Mouse (Mus musculus) limb, embryonic 15.5 days (tissue): Measurements from ENCODE around the gene Pakap. TPM values are rescaled to one million over a fixed set of nuclear protein-coding genes. Genes with fewer than 3 reads are reported as not detected.
A peak's percentile ranks its signal among the peaks of the same experiment; 100 is the strongest.

Experiments used
- ATAC-seq: fragments of 200-750 bp; cut with Nextera tagmentation; 2 replicates; pipeline ENCODE4 v1.8.0; 2017; ENCODE audit warnings: low read depth, moderate TSS enrichment; ENCODE audit not compliant: insufficient number of reproducible peaks, low FRiP score, low TSS enrichment
- H3K27ac ChIP-seq: fragments of 300-500 bp; sonication (generic); 2 replicates; pipeline ENCODE4 v1.5.1; 2015; ENCODE audit warnings: moderate library complexity, mild to moderate bottlenecking, inconsistent platforms
- H3K27me3 ChIP-seq: fragments of 300-500 bp; sonication (generic); 2 replicates; pipeline ENCODE4 v1.6.1; 2015; ENCODE audit warnings: inconsistent platforms
- H3K36me3 ChIP-seq: fragments of 300-500 bp; sonication (generic); 2 replicates; pipeline ENCODE4 v1.6.1; 2015; ENCODE audit warnings: inconsistent platforms
- H3K4me1 ChIP-seq: fragments of 300-500 bp; sonication (generic); 2 replicates; pipeline ENCODE4 v1.6.1; 2015; ENCODE audit warnings: inconsistent platforms
- H3K4me2 ChIP-seq: fragments of 300-500 bp; sonication (generic); 2 replicates; pipeline ENCODE4 v1.6.1; 2015; ENCODE audit warnings: mild to moderate bottlenecking, inconsistent platforms
- H3K4me3 ChIP-seq: fragments of 300-500 bp; sonication (generic); 2 replicates; pipeline ENCODE4 v1.5.1; 2015; ENCODE audit warnings: mild to moderate bottlenecking, inconsistent platforms
- H3K9ac ChIP-seq: fragments of 300-500 bp; sonication (generic); 2 replicates; pipeline ENCODE4 v1.6.1; 2015; ENCODE audit warnings: inconsistent platforms
- H3K9me3 ChIP-seq: fragments of 300-500 bp; sonication (generic); 2 replicates; pipeline ENCODE4 v1.6.1; 2016; ENCODE audit warnings: inconsistent platforms
- WGBS: fragments of 180-500 bp; shearing (Covaris S2); methylation state at CpG from one replicate; pipeline ENCODE4 v1.1.7; 2015; 5-methylcytosine and 5-hydroxymethylcytosine counted together
- polyA plus RNA-seq: library from polyadenylated mRNA; unstranded; fragments of >200 nt; fragmentation: Nextera tagmentation; extraction: Ambion mirVana; gene quantifications from 2 replicates; pipeline ENCODE4 v1.2.1, GENCODE M21; 2015

Gene Pakap
- polyA plus RNA-seq, 1 experiment from 2014 or later: 30.5 TPM

GRCm38 (mm10) chr4:57820839-57821374, 252.9 kb downstream of the Pakap start:
- Histone ChIP-seq H3K27me3 (no peaks in the 10 kb centered on the region), H3K9ac (no peak overlapping the region), H3K27ac (no peak overlapping the region), H3K4me1 (peaks cover 11% of the 10 kb centered on the region), H3K4me3 (no peak overlapping the region), H3K4me2 (no peak overlapping the region), H3K36me3 (peaks cover 6% of the 10 kb centered on the region; the same call in 1 of the 2 replicates), H3K9me3 (no peaks in the 10 kb centered on the region)
- ATAC-seq: no peak
- WGBS: 87% methylated on average over 24 of the region's 24 CpGs

GRCm38 (mm10) chr4:57821556-57822356, 253.8 kb downstream of the Pakap start:
- Histone ChIP-seq H3K4me3 (no peak overlapping the region), H3K36me3 (peaks cover 6% of the 10 kb centered on the region; the same call in 1 of the 2 replicates), H3K27ac (peak overlapping the region; percentile 30; the same call in 1 of the 2 replicates), H3K9ac (no peak overlapping the region), H3K27me3 (no peaks in the 10 kb centered on the region), H3K9me3 (no peaks in the 10 kb centered on the region), H3K4me2 (0 out of 2 replicates have a peak overlapping the region, but pooled peaks have one; percentile 17), H3K4me1 (peaks cover 11% of the 10 kb centered on the region)
- no peak for ATAC-seq
- 12% methylated on average over 11 of the region's 11 CpGs for WGBS

GRCm38 (mm10) chr4:57822641-57823040, 254.7 kb downstream of the Pakap start:
- Histone ChIP-seq H3K27me3 (no peaks in the 10 kb centered on the region), H3K27ac (no peak overlapping the region), H3K9me3 (no peaks in the 10 kb centered on the region), H3K4me1 (peaks cover 11% of the 10 kb centered on the region), H3K4me2 (no peak overlapping the region), H3K9ac (no peak overlapping the region), H3K36me3 (peaks cover under 1% of the 10 kb centered on the region; the same call in 1 of the 2 replicates), H3K4me3 (no peak overlapping the region)
- no peak for ATAC-seq
- 79% methylated on average over 5 of the region's 5 CpGs for WGBS

- Histone ChIP-seq H3K27me3 (no peaks in the 10 kb centered on the region), H3K4me1 (peaks cover 11% of the 10 kb centered on the region), H3K4me3 (no peak overlapping the region), H3K4me2 (no peak overlapping the region), H3K27ac (no peak overlapping the region), H3K36me3 (no peaks in the 10 kb centered on the region), H3K9me3 (no peaks in the 10 kb centered on the region), H3K9ac (no peak overlapping the region)
- ATAC-seq: no peak
- WGBS: 62% methylated on average over 8 of the region's 8 CpGs
Measured at GRCm38 (mm10) chr4:57824626-57825240, 256.8 kb downstream of the Pakap start.

GRCm38 (mm10) chr4:57826272-57826671, 258.3 kb downstream of the Pakap start:
- Histone ChIP-seq H3K27ac (no peak overlapping the region), H3K4me3 (no peak overlapping the region), H3K9me3 (no peaks in the 10 kb centered on the region), H3K4me1 (peaks cover 11% of the 10 kb centered on the region), H3K9ac (no peak overlapping the region), H3K27me3 (no peaks in the 10 kb centered on the region), H3K4me2 (no peak overlapping the region), H3K36me3 (no peaks in the 10 kb centered on the region)
- 76% methylated on average over 7 of the region's 7 CpGs for WGBS
- no peak for ATAC-seq

- no peak overlapping the region for H3K4me3 ChIP-seq
- WGBS: 69% methylated on average over 9 of the region's 9 CpGs
- H3K4me1 ChIP-seq: peaks cover 10% of the 10 kb centered on the region
- no peaks in the 10 kb centered on the region for H3K9me3 ChIP-seq
- H3K36me3 ChIP-seq: no peaks in the 10 kb centered on the region
- ATAC-seq: no peak
- H3K27ac ChIP-seq: no peak overlapping the region
- H3K4me2 ChIP-seq: no peak overlapping the region
- H3K27me3 ChIP-seq: no peaks in the 10 kb centered on the region
- no peak overlapping the region for H3K9ac ChIP-seq
Measured at GRCm38 (mm10) chr4:57829131-57829530, 261.2 kb downstream of the Pakap start.

GRCm38 (mm10) chr4:57829740-57830139, 261.8 kb downstream of the Pakap start:
- Histone ChIP-seq H3K4me2 (no peak overlapping the region), H3K4me1 (peaks cover 10% of the 10 kb centered on the region), H3K27ac (no peak overlapping the region), H3K36me3 (no peaks in the 10 kb centered on the region), H3K9ac (no peak overlapping the region), H3K27me3 (no peaks in the 10 kb centered on the region), H3K4me3 (no peak overlapping the region), H3K9me3 (no peaks in the 10 kb centered on the region)
- ATAC-seq: 0 out of 2 replicates have a peak, but pooled peaks have one; percentile 44
- 44% methylated on average over 3 of the region's 3 CpGs for WGBS

- Histone ChIP-seq H3K4me2 (no peak overlapping the region), H3K4me3 (no peak overlapping the region), H3K36me3 (no peaks in the 10 kb centered on the region), H3K9me3 (no peaks in the 10 kb centered on the region), H3K27me3 (no peaks in the 10 kb centered on the region), H3K9ac (no peak overlapping the region), H3K27ac (no peak overlapping the region), H3K4me1 (peaks cover 10% of the 10 kb centered on the region)
- ATAC-seq: no peak
- WGBS: 22% methylated on average over 7 of the region's 7 CpGs
Measured at GRCm38 (mm10) chr4:57832318-57832717, 264.3 kb downstream of the Pakap start.

- Histone ChIP-seq H3K27me3 (no peaks in the 10 kb centered on the region), H3K4me1 (peaks cover 10% of the 10 kb centered on the region), H3K36me3 (no peaks in the 10 kb centered on the region), H3K4me2 (no peak overlapping the region), H3K27ac (no peak overlapping the region), H3K4me3 (no peak overlapping the region), H3K9ac (no peak overlapping the region), H3K9me3 (no peaks in the 10 kb centered on the region)
- ATAC-seq: no peak
- 68% methylated on average over 4 of the region's 4 CpGs for WGBS
Measured at GRCm38 (mm10) chr4:57833060-57833459, 265.1 kb downstream of the Pakap start.

GRCm38 (mm10) chr4:57834141-57834540, 266.2 kb downstream of the Pakap start:
- Histone ChIP-seq H3K36me3 (no peaks in the 10 kb centered on the region), H3K4me3 (no peak overlapping the region), H3K9ac (no peak overlapping the region), H3K4me2 (no peak overlapping the region), H3K27me3 (no peaks in the 10 kb centered on the region), H3K27ac (no peak overlapping the region), H3K9me3 (no peaks in the 10 kb centered on the region), H3K4me1 (peaks cover 10% of the 10 kb centered on the region)
- WGBS: 66% methylated on average over 4 of the region's 4 CpGs
- no peak for ATAC-seq

GRCm38 (mm10) chr4:57837089-57837488, 269.1 kb downstream of the Pakap start:
- ATAC-seq: no peak
- no peak overlapping the region for H3K9ac ChIP-seq
- H3K4me1 ChIP-seq: peaks cover 10% of the 10 kb centered on the region
- H3K9me3 ChIP-seq: no peaks in the 10 kb centered on the region
- no peak overlapping the region for H3K4me2 ChIP-seq
- 51% methylated on average over 9 of the region's 9 CpGs for WGBS
- H3K27ac ChIP-seq: no peak overlapping the region
- no peaks in the 10 kb centered on the region for H3K27me3 ChIP-seq
- H3K4me3 ChIP-seq: no peak overlapping the region
- no peaks in the 10 kb centered on the region for H3K36me3 ChIP-seq

GRCm38 (mm10) chr4:57839343-57839742, 271.4 kb downstream of the Pakap start:
- no peak overlapping the region for H3K9ac ChIP-seq
- WGBS: 84% methylated on average over 4 of the region's 4 CpGs
- H3K4me3 ChIP-seq: no peak overlapping the region
- no peaks in the 10 kb centered on the region for H3K9me3 ChIP-seq
- H3K27me3 ChIP-seq: no peaks in the 10 kb centered on the region
- no peak overlapping the region for H3K4me2 ChIP-seq
- no peak for ATAC-seq
- H3K36me3 ChIP-seq: no peaks in the 10 kb centered on the region
- H3K27ac ChIP-seq: no peak overlapping the region
- H3K4me1 ChIP-seq: peaks cover 1% of the 10 kb centered on the region; the same call in 1 of the 2 replicates
